In genomic region chr13:24565230-24565949, GRCm38 (mm10) we compare ENCODE assay signal across 8 mouse cellular contexts. TPM values are rescaled to one million over a fixed set of nuclear protein-coding genes. Genes with fewer than 3 reads are reported as not detected.
DNase-seq lines count a peak whose midpoint lies in the region; ATAC-seq and TF ChIP-seq lines count a peak whose summit lies in the region.

No protein-coding gene starts in this region.

- no peak for TF ChIP-seq CTCF in kidney, postnatal 0 days (IDR thresholded peaks at IDR 0.05; ENCODE audit: low read depth)

- H3K27me3 ChIP-seq in kidney, postnatal 0 days (ENCODE audit: insufficient read depth, low read length): no peaks in the 10 kb centered on the region
- no peaks in the 10 kb centered on the region for H3K27me3 ChIP-seq in midbrain, embryonic 11.5 days (ENCODE audit: control insufficient read depth, insufficient read depth, low read length)

- no peak overlapping the region for H3K4me2 ChIP-seq in kidney, postnatal 0 days (ENCODE audit: low read length)
- no peak overlapping the region for H3K4me2 ChIP-seq in midbrain, embryonic 11.5 days

- H3K4me3 ChIP-seq in kidney, postnatal 0 days (replicated peaks; ENCODE audit: low read depth, low read length): no peak overlapping the region
- no peak overlapping the region for H3K4me3 ChIP-seq in midbrain, embryonic 11.5 days (ENCODE audit: low read depth, low read length)

- peak; percentile 19 for DNase-seq in urinary bladder, postnatal 14 days (ENCODE audit: low spot score)
- DNase-seq in urinary bladder, postnatal 10 days (ENCODE audit: low spot score): no peak
- DNase-seq in heart, adult 9 months (ENCODE audit: low spot score in 2 of 2): peak; percentile 50 to 63
- DNase-seq in kidney, postnatal 0 days (ENCODE audit: low spot score): peak; percentile 64
- peak; percentile 87 for DNase-seq in midbrain, embryonic 11.5 days (ENCODE audit: low spot score, missing footprints)
- no peak for DNase-seq in spleen, postnatal 36 days (ENCODE audit: low spot score in 2 of 2)
- no peak for DNase-seq in frontal cortex, postnatal 25 days (ENCODE audit: low spot score in 2 of 2)
- DNase-seq in spleen, adult 18-20 months: no peak

- no peak overlapping the region for H3K9ac ChIP-seq in kidney, postnatal 0 days (ENCODE audit: low read depth, low read length)
- H3K9ac ChIP-seq in midbrain, embryonic 11.5 days (ENCODE audit: low read length): no peak overlapping the region

- no peaks in the 10 kb centered on the region for H3K9me3 ChIP-seq in kidney, postnatal 0 days (replicated peaks; ENCODE audit: low read length)
- H3K9me3 ChIP-seq in midbrain, embryonic 11.5 days (ENCODE audit: control insufficient read depth, low read length): no peaks in the 10 kb centered on the region

- peak overlapping the region; percentile 74 for H3K27ac ChIP-seq in kidney, postnatal 0 days
- H3K27ac ChIP-seq in midbrain, embryonic 11.5 days (ENCODE audit: low read depth, low read length): peak overlapping the region; percentile 69

- H3K4me1 ChIP-seq in kidney, postnatal 0 days (replicated peaks; ENCODE audit: insufficient read depth, low read length): 0 out of 2 replicates have a peak, but pooled peaks cover 6% of the 10 kb centered on the region
- H3K4me1 ChIP-seq in midbrain, embryonic 11.5 days (ENCODE audit: control insufficient read depth, insufficient read depth, low read length): peaks cover 10% of the 10 kb centered on the region

- 43% methylated on average over 8 of the region's 8 CpGs for WGBS in kidney, postnatal 0 days
- 36% methylated on average over 8 of the region's 8 CpGs for WGBS in midbrain, embryonic 11.5 days

- no peaks in the 10 kb centered on the region for H3K36me3 ChIP-seq in kidney, postnatal 0 days (ENCODE audit: insufficient read depth, low read length)
- no peaks in the 10 kb centered on the region for H3K36me3 ChIP-seq in midbrain, embryonic 11.5 days (ENCODE audit: control insufficient read depth, insufficient read depth, low read length)

- ATAC-seq in kidney, postnatal 0 days (replicated peaks; ENCODE audit: low FRiP score, low read depth): peak; percentile 84
- ATAC-seq in midbrain, embryonic 11.5 days (ENCODE audit: low FRiP score): peak; percentile 82

RNA-seq across cellular contexts. Expression of gene Ripor2, which starts 16.6 kb away (rescaled TPM):
- polyA plus RNA-seq in kidney, postnatal 0 days (2015; fragmentation: Nextera tagmentation; extraction: Ambion mirVana): 2.2 and 2.3 TPM in 2 replicates
- 9.2 and 11.1 TPM in 2 replicates for polyA plus RNA-seq in midbrain, embryonic 11.5 days (2014; fragmentation: Nextera tagmentation; extraction: Ambion mirVana)

Comparison
In these comparisons a context has a peak if more than half of its experiments do, and no peak if none do; other contexts are left out.
1. DNase-seq: peak in urinary bladder, postnatal 14 days (single experiment), heart, adult 9 months (2 of 2), kidney, postnatal 0 days (single experiment) and midbrain, embryonic 11.5 days (single experiment); none in urinary bladder, postnatal 10 days (single experiment), spleen, postnatal 36 days (0 of 2), frontal cortex, postnatal 25 days (0 of 2) and spleen, adult 18-20 months (0 of 2).